Mouse (Mus musculus): ENCODE results near the gene 4933428G20Rik. TPM values are rescaled to one million over a fixed set of nuclear protein-coding genes. Genes with fewer than 3 reads are reported as not detected.

4933428G20Rik gene
- not detected for total RNA-seq (2023)

GRCm38 (mm10) chr11:97499865-97500719 is at the start of gene 4933428G20Rik:
4933428G20Rik (minus strand) TSS chr11:97500340.

Other genes with a start within 250 kb of the 4933428G20Rik start
- gene Npepps, start 219.7 kb downstream of the 4933428G20Rik start, total RNA-seq (2023) = 10 to 100 TPM; 72.0 to 77.0 TPM
- gene Mrpl45, start 184.6 kb downstream of the 4933428G20Rik start, total RNA-seq (2023) = 10 to 100 TPM; 11.3 to 16.7 TPM
- gene Gpr179, start 148.3 kb downstream of the 4933428G20Rik start, total RNA-seq (2023) = under 1 TPM; 0.06 TPM
- gene Socs7, start 137.8 kb downstream of the 4933428G20Rik start, total RNA-seq (2023) = 10 to 100 TPM; 16.6 to 21.0 TPM
- 1 to 10 TPM in 1 of 2 experiments, under 1 TPM in 1; 0.39 to 1.2 TPM for gene Arhgap23, start 84.8 kb downstream of the 4933428G20Rik start, total RNA-seq (2023)
- not detected for gene Srcin1, start 75.8 kb upstream of the 4933428G20Rik start, total RNA-seq (2023)
- 1 to 10 TPM; 8.7 to 9.5 TPM for gene Epop, start 129.4 kb upstream of the 4933428G20Rik start, total RNA-seq (2023)
- gene Mllt6, start 163.1 kb upstream of the 4933428G20Rik start, total RNA-seq (2023) = 100 to 1,000 TPM; 243 to 244 TPM
- 10 to 100 TPM; 34.4 to 39.0 TPM for gene Cisd3, start 185.5 kb upstream of the 4933428G20Rik start, total RNA-seq (2023)
- gene Pcgf2, start 200.2 kb upstream of the 4933428G20Rik start, total RNA-seq (2023) = 1 to 10 TPM; 4.0 to 5.1 TPM
- 100 to 1,000 TPM; 137 to 140 TPM for gene Psmb3, start 203.1 kb upstream of the 4933428G20Rik start, total RNA-seq (2023)
- gene Pip4k2b, start 244.4 kb upstream of the 4933428G20Rik start, total RNA-seq (2023) = 10 to 100 TPM; 65.7 to 67.5 TPM

All from T-cell, adult 66 days (primary cell).